Mouse (Mus musculus): ENCODE measurements at regions not wholly inside any gene's neighbourhood (a gene's known extent, or its start where the extent isn't known, plus 50 kb on each side); places are given as distances from the start of the nearest gene placed in this dataset.

DNA sequence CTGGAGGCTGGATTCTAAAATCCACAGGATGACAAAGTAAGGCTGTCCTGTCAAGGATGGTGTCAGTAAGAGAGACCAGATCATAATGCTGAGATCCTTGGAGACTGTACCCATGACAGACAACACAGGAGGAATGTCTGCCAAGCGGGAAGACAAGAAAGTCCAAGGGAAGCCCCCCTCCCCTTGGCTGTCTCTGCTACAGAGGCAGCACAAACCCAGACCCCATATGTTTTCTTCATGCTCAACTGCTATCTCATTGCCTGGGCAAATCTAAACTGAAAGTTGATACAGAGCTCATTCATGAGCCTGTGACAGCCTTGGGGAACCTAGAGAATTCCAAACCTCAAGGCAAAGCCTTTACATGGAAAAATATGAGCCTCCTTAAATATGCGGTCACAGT lies 177.7 kb upstream of the Id4 start:
- no peak for DNase-seq (ENCODE audit: low spot score in 2 of 2)

DNA sequence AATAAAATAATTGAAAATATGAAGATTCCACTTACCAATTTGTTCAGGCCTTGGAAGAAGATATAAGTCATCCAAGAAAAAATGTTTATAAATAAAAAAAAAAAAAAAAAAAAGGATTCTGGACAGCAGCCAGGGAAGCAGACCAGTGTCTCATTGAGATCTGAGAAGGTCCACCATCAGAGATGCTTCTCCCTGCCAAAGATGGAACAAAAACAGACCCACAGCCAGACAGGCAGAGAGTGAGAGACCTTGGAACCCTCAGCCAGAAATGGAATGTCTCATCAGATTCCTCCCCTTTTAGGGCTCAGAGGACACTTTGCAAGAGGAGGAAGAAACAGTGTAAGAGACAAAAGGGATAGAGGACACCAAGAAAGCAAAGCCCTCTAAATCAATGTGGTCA lies 177.2 kb upstream of the Id4 start:
- no peak for DNase-seq (ENCODE audit: low spot score in 2 of 2)

DNA sequence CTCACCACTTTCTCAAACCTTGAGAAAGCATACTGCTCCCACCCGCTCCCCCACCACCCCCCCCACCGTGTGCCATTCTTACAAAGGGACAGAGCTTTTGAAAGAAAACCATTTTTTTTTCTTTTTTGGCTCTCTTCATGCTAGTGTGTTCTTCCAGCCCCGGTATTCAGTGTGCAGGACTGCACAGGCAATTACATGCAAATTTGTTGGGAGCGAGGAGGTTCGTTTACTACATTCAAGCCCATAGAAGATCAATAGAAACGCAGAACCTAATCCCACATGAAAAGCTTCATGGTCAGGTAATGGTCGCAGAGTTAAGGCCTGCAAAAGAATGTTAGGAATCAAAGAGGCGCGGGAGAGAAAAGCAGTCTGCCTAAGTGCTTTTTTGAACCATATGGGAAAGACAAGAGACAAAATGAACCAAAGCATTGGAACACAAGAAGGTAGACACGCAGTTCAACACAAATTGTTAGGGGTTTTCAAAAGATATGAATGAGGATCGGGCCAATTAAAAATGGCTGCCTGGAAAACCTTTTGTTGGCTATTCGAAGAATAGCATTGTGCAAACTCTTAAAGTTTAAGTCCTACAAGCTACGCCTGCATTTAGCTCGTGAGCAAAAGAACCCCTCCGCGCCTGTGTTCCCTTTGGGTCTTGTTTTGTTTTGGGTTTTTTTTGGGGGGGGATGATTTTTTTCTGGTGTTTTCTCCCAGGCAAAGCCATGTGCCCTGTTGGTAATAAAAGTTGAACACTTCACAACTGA lies 166.6 kb upstream of the Id4 start:
- DNase-seq (ENCODE audit: low spot score in 2 of 2), result no peak

DNA sequence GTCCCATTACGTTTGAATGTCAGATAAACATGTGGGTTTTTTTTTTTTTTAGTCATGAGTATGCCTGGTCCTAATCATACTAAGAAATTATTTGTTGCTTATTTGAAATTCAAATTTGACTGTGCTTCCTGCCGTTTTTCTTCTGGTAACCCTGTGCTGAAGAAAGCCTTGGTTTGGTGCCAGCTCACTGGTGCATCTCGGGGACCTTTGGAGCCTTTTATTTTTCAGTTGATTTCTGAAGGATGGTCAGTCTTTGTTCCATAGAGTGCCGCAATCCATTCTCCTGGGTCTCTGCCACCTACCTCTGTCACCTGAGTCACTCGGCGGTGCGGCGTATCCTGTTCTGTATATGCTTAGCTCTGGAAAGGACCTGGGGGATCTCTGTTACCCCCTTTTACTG lies 158.9 kb upstream of the Id4 start:
- DNase-seq (ENCODE audit: low spot score in 2 of 2), result no peak

DNA sequence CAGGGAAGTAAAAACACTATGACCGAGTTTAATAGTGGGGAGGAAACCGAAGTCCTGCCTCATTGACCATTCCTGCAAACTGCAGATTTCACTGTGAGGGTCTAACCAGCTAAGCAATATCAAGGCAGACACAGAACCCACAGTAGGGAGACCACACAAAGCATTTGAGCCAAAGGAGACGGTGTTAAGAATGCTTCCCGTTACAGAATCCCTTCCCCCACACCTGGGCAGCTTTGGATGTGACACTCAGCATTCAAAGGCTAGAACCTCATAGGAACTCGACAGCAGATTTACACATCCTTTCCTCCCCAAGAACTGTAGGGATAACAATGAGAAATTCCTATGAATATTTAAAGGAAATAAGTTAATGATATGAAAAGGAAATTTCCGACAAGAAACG lies 158.5 kb upstream of the Id4 start:
- DNase-seq (ENCODE audit: low spot score in 2 of 2), result no peak

DNA sequence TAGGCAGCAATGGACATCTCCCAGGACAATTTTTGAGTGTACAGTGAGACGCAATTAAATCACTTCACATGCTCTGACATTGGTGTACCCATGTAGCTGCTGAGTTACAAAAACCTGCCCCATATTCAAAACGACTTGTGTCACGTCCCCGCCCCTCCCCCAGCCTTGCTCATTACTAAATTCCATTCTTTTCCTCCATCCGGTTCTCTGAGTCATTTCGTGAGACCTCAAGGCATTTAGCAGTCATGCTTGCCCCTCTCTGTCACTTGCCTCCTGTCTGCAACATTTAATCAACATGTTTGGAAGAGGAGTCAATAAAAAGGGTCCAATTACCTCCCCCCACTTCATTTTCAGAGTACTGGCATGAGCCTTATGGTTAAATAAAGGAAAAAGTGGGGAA lies 156.3 kb upstream of the Id4 start:
- no peak for DNase-seq (ENCODE audit: low spot score in 2 of 2)

DNA sequence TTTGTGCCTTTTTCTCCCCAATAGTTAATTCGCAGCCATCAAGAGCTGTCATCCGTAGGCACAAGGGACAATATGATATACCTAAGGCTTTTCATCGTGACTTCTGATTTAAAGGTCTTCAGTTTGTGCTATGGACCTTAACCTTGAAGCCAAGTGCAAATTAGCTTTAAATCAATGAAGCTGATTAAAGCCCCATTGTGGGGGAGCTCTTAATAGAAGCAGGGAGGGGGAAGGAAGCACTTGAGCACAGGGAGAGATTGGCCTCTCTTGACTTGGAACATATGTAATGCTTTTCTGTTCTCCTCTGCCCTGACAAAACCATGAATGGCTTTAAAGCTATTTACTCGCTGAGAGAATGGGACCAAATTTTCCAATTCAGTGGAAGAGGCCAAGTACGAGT lies 154.1 kb upstream of the Id4 start:
- DNase-seq (ENCODE audit: low spot score in 2 of 2), result no peak

DNA sequence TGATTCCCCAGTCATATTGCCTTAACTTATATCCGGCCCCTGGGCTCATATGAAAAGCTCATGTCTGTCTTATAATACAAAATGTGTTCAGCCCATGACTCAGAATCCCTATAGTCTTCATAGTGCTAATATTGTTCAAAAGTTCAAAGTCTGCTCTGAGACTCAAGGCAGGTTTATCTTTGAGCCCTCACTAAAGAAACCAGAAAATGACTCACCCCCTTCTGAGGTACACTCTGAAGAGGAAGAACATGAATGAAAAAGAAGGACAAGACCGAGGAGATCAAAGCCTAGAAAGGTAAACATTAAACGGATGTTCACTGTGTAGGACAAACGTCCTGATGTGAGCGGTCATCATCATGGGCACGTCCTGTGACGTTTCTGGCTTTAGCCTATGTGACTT lies 145.1 kb upstream of the Id4 start:
- DNase-seq (ENCODE audit: low spot score in 2 of 2), result no peak

DNA sequence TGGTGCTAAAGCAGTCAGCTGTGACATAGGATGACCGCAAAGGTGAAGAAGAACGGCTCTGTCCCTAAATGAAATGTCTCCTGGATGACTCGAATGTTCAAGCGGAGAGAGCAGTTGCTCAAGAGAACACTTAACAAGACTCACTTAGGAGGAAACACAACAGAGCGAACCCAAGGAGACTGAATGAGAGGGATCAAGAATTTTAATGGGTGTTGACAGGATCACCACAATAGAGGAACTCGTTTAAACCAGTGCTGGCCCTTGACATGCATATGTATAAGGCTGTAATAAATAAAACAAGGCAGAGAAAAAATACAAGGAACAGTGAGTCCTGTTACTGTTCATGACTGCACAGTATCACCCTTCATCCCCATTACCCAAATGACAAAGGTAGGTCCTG lies 134.4 kb upstream of the Id4 start:
- no peak for DNase-seq (ENCODE audit: low spot score in 2 of 2)

DNA sequence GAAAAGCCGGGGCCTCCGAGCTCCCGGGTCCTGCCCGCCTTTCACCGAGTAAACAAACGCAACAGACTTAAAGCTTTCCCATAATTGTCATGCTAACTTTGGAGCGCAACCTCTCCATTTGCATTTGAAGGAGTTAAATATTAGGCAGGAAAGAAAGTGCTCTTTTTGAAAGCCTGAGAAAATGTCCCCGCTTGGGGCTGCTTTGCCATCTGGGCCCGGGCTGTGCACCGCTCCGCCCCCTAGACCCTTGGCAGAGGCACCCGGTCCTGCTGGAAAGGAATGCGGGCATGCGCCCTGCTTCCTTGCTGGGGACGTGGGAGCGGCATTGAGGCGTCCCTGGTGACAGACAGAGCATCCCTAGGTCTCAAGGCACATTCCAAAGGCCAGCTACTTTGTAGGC lies 130.3 kb upstream of the Id4 start:
- peak; percentile 47 to 53 for DNase-seq (ENCODE audit: low spot score in 2 of 2)

DNA sequence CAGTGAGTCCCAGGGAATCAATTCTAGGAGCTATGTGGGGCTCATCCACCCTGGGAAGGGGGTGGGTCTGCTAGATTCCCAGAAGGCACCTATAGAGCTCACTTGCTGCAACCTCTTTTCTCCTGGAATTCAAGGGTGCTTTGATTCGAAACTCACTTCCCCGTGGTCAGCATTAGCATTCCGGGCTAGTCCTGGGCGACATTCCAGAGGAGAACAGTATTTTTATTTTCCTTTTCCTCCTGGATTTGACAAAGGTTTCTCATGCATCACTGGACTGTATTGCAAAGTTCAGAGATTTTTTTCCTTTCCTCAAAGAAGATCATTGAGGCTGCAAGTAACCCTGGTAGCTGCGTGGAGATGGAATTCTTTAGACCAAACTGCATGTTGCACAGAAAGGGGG lies 129.3 kb upstream of the Id4 start:
- DNase-seq (ENCODE audit: low spot score in 2 of 2), result no peak

DNA sequence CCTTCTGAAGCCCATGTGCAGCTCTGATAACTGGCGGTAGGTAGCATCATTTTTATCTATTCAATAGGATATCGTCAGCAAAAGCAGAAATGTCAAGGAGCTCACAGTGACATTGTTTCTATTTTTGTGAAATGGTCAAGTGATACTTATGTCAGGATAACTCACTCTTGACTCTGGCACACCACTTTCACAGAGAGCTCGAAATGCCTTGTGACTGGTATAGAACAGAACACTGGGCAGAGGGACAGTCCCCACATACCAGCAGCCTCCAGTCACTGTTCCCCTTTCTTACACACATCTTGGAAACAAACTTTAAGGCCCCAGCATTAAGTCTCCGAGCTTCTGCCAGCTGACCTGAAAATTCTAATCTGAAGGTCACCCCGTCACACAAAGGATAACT lies 115.1 kb upstream of the Id4 start:
- no peak for DNase-seq (ENCODE audit: low spot score in 2 of 2)

DNA sequence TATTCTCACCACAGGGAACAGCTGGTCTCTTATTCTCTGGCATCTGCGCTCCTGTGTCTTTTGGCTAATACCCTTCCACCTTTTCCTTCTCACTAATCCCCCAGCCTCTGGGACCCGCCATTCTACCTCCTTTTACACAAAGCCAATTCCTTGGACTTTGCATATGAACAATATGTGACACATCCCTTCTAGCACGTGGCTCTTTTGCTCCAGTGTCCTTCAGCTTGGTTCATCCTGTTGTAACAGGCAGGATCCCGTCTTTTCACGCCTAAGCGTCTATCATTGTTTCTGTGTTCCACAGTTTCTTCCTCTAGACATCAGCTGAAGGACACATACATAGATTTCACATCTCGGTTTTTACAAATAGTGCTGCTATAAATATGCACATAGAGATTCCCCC lies 114.0 kb upstream of the Id4 start:
- DNase-seq (ENCODE audit: low spot score in 2 of 2), result no peak

DNA sequence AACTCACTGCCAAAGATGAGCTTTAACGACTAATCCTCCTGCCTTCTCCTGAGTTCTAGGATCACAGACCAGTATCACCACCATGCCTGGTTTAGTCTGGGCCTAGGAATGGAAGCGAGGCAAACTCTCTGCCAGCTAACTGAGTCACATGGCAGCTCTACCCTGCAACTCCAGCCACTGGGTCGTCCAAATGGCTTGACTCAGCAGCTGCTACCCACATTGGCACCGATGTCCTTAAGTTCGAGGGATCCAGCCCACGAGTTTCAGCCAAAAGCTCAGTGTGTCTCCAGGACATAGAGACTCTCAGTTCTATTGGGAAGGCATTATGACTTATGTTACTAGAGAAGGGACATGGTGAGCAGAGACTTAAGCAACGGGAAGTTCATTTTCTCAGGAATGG lies 107.8 kb upstream of the Id4 start:
- DNase-seq (ENCODE audit: low spot score in 2 of 2), result no peak

DNA sequence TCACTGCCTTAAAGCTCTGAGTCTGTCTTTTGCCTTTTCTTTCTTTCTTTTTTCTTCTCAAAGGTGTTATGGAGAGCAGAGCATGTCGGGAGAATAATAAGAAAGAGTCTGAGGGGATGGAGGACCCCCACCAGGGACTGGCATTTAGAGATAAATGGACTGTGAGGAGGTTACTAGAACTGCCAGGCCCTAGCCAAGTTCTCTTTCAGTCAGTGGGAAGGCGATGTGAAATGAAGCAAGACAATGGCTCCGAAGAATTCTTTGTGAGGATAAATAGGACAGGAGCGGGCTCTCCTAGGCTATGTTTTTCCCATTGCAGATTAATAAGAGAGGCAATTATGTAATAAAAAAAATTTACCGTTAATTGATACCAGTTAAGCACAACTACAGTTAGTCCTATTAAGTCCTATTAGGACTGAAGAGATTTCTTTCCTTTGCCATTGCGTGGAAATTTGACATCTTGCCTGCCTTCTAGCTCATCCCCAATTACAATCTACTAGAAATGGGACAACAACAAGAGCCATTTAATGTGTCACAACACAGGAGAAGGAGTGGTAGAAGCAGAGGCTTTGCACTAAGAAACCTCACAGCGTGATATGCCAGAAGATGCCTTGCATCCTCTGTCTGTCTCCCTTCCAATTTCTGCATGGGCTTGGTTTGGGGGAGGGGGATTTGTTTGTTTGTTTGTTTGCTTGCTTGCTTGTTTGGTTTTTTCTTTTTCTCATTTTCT lies 107.2 kb upstream of the Id4 start:
- no peak for DNase-seq (ENCODE audit: low spot score in 2 of 2)

DNA sequence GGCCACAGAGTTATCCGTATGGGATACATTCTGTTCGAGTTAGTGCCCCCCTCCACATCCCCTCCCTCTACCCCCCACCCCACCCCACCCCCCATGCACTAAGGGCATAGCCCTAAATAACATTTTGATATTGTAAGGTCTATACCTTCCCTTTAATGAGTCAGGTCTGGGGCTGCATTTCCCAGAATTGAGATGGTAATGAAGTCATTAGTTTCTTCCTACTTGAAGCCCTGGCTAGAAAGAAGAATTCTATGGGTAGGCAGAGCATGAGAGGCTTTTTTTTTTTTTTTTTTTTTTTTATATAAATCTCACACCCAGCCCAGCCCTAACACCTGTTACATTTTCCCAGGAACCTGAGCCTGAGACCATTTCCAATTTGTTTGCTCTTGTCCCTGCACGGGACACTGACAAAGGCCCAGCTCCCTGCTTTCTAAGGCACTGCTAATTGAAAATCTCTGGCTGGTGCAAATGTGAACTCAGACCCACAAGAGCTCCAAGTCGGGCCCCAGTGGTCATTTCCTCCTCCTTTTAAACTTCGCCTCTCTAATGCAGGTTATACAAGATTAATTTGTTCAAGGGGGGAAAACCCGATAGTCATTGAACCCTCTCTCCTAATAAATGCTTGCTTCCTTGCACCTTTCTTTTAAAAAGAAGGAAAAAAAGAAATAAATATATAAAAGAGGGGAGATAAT lies 106.5 kb upstream of the Id4 start:
- no peak for DNase-seq (ENCODE audit: low spot score in 2 of 2)

DNA sequence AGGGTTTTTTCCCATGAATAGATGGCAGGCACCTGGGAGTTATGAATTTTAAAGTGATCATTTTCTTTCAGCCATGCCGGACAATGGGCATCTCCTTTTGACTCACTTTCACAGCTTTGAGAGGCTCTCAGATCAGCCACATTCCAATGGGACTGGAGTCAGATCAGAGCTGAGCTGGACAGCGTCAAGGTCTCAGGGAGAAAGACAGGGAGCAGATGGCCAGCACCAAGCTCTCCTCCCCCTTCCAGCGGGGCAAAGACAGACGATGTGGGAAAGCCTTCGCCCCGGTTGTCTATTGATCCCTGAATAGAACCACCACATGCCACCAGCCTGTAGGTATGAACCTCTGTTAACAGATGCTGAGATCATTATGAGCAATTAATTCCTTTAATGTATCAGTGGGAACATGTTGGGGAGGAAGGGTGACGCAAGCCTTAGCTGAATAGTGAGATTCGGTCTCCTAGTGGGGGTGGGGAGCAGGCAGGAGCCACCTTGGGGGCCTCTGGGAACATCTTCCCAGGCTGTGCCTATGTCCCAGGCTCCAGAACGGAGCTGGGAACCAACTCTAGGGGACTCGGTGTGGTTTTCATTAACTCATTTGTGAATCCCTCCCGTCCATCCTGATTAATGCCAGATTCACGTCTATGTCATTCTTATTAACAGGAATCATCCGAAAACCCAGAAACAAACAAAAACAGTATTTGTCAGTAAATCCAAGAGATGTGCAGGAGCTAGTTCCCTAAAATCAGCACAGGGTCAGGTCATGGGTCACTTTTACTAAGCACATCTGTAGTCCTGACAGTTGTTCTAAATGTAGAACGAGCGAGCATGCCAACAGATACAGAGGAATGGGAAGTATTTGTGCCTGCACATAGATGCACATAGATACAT lies 101.8 kb upstream of the Id4 start:
- no peak for DNase-seq (ENCODE audit: low spot score in 2 of 2)

DNA sequence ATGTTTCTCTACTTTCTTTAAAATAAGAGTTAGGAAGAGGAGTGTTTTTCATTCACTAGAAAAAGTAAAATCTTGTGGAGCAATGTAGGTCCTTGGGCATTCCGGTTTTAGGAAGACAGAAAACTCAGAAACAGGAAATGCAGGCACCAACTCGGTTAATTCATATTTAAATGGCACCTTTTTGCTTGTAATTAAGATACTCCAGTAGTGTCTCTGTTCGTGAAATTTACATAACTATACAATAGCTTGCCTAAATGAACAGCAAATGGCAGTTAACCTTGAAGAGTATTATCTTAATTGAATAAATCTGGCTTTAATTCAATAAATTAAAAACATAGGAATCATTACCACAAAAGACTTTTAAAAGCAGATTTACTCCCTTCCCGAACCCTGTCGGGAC lies 100.9 kb upstream of the Id4 start:
- no peak for DNase-seq (ENCODE audit: low spot score in 2 of 2)

DNA sequence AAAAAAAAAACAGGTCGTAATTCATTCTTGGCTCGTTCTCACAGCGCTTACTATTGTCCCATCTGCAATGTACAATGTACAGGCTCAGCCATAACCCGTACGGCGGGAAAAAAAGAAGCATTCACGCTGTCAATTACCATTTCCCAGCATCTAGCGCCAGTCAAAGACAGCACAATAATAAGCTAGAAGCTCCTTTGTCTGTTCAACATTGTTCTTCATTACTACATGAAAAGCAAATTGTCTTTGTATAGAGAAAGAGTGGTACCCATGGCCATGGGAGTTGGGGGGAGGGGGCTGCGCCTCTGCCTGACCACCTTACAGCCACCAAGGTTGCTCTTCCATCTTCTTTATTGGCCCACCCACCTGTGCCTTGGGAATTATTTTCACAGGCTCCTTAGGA lies 99.7 kb upstream of the Id4 start:
- no peak for DNase-seq (ENCODE audit: low spot score in 2 of 2)

DNA sequence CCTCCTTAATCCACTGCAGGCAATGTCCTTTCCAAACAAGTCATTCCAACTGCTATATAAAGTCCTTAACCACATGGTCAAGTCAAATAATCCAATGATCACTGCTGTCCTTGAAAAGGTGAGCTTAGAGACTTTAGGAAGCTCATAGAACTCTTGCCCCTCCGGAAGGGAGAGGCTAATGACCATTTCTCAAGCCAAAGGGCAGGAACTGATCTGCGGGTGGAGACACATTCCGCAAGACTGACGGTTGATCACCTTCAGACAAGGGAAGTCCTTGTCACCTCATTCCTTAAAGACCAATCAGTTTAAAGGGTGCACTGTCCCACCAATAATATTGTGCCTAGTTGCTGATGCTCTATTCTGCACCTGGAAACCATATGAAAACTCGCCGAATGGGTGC lies 96.4 kb upstream of the Id4 start:
- no peak for DNase-seq (ENCODE audit: low spot score in 2 of 2)

DNA sequence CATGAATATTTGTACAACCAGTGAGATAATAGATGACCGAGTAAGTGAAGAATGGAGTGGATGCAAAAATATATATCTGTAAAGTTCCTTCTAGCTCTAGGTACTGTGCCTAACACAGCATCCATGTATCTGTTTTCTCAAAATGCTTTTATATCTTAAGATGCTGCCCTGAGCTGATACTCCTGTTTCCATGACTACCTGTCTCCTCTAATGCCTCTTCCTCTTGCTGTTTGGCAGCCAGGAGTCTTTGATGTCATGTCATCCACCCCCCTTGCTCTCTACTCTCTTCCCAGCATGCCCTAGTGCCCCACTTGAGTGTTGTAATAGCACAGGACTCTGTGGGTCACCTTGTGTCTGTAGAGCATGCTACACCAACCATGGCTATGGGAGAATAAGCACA lies 95.2 kb upstream of the Id4 start:
- no peak for DNase-seq (ENCODE audit: low spot score in 2 of 2)

DNA sequence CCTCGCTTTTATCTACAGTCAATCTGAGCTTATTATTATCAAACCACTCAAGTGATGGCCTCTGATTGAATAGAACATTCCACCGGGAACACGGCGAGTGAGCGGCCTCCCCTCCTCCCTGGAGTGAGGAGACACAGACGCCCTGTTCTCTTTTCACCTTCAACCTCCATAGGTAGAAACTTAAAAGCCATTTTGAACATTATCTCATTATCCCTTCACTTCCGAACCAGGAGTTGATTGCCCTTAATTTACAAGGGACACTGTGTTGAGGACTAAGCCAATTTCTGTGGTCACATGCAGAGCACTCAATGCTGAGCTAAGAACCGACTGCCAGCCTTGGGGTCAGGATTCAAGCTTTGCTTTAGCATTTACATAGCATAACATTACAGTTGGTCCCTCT lies 93.1 kb upstream of the Id4 start:
- DNase-seq (ENCODE audit: low spot score in 2 of 2), result no peak

Measured in right cerebral cortex, adult 2 months (tissue).